34 mouse cellular contexts compared by ENCODE assay signal in the genomic region with DNA sequence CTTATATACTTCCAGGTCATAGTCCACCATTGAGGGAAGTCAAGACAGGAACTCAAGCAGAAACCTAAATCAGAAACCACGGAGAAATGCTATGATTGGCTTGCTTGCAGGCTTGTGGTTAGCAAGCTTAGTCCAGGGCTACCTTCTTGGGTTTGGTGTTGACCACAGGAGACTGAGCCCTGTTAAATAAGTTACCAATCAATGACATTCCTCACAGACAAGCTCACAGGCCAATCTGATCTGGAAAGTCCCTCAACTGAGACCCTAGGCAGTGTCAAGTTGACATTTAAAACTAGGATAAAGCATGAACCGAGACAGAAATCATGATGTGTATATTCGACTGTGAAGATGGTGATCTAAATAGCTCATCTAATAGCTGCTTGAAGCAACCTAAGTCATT. TPM values are rescaled to one million over a fixed set of nuclear protein-coding genes. Genes with fewer than 3 reads are reported as not detected.
DNase-seq lines count a peak whose midpoint lies in the region; ATAC-seq and TF ChIP-seq lines count a peak whose summit lies in the region.
"Had no signal": no experiment of that assay in that cellular context is flagged by ENCODE, and none has a peak within 500 bp of the region (broad histone marks: within the 10 kb centered on the region; RNA-seq: fewer than 3 reads in every experiment).

No protein-coding gene starts in this region.

- TF ChIP-seq EP300 in heart, adult 2 months (IDR thresholded peaks at IDR 0.05; ENCODE audit: insufficient read depth, low read depth, low read length), result no peak

- 74% methylated on average over 3 of the region's 3 CpGs for WGBS in heart, adult 2 months
- 77% methylated on average over 3 of the region's 3 CpGs for WGBS in heart, embryonic 12.5 days
- WGBS in lung, embryonic 16.5 days, result 73% methylated on average over 3 of the region's 3 CpGs

- no peak overlapping the region for H3K4me3 ChIP-seq in heart, adult 2 months
- H3K4me3 ChIP-seq in heart, embryonic 12.5 days, result no peak overlapping the region
- no peak overlapping the region for H3K4me3 ChIP-seq in lung, embryonic 16.5 days (ENCODE audit: low read length)
- H3K4me3 ChIP-seq: embryonic facial prominence, embryonic 15.5 days; forebrain, embryonic 10.5 days; heart, embryonic 15.5 days; midbrain, embryonic 15.5 days; neural tube, embryonic 12.5 days had no signal

- no peak overlapping the region for H3K9ac ChIP-seq in heart, adult 2 months (ENCODE audit: low read depth, low read length)
- H3K9ac ChIP-seq in heart, embryonic 12.5 days, result no peak overlapping the region
- no peak overlapping the region for H3K9ac ChIP-seq in lung, embryonic 16.5 days (ENCODE audit: low read length)
- H3K9ac ChIP-seq: embryonic facial prominence, embryonic 15.5 days; heart, embryonic 15.5 days; hindbrain, embryonic 14.5 days; liver, postnatal 0 days; midbrain, embryonic 15.5 days; neural tube, embryonic 12.5 days had no signal

- intact Hi-C loops in heart, adult 2 months (cut with DNase I), result loop anchor here (2.0 to 5.0 kb wide), 3 partner anchors 60 to 93 kb away; a partner anchor contains a TSS

- TF ChIP-seq CTCF in heart, adult 2 months (IDR thresholded peaks at IDR 0.05), result no peak

- H3K36me3 ChIP-seq in heart, adult 2 months (ENCODE audit: control insufficient read depth, insufficient read depth, low read length), result no peaks in the 10 kb centered on the region; the same call in 1 of the 2 replicates
- H3K36me3 ChIP-seq in heart, embryonic 12.5 days, result no peaks in the 10 kb centered on the region
- no peaks in the 10 kb centered on the region for H3K36me3 ChIP-seq in lung, embryonic 16.5 days (ENCODE audit: control insufficient read depth, insufficient read depth, low read length)
- H3K36me3 ChIP-seq: embryonic facial prominence, embryonic 15.5 days; forebrain, embryonic 10.5 days; heart, embryonic 15.5 days; midbrain, embryonic 15.5 days; neural tube, embryonic 12.5 days had no signal

- H3K4me2 ChIP-seq in heart, embryonic 12.5 days, result no peak overlapping the region
- H3K4me2 ChIP-seq in lung, embryonic 16.5 days (ENCODE audit: low read depth, low read length), result no peak overlapping the region
- H3K4me2 ChIP-seq: embryonic facial prominence, embryonic 15.5 days; heart, embryonic 15.5 days; hindbrain, embryonic 14.5 days; midbrain, embryonic 15.5 days; neural tube, embryonic 12.5 days had no signal

- H3K27ac ChIP-seq in heart, adult 2 months, result 0 out of 2 replicates have a peak overlapping the region, but pooled peaks have one; percentile 18
- no peak overlapping the region for H3K27ac ChIP-seq in heart, embryonic 12.5 days (ENCODE audit: poor library complexity, severe bottlenecking)
- peak overlapping the region; percentile 28 for H3K27ac ChIP-seq in lung, embryonic 16.5 days (ENCODE audit: low read length)
- H3K27ac ChIP-seq: embryonic facial prominence, embryonic 15.5 days; forebrain, embryonic 10.5 days; heart, embryonic 15.5 days; hindbrain, embryonic 14.5 days; macrophage; midbrain, embryonic 15.5 days; neural tube, embryonic 12.5 days had no signal

- ATAC-seq in heart, embryonic 12.5 days (ENCODE audit: insufficient number of reproducible peaks, low FRiP score), result no peak
- ATAC-seq in lung, embryonic 16.5 days (ENCODE audit: low read depth), result no peak
- ATAC-seq: forebrain, embryonic 16.5 days; inflammation-experienced regulatory T-cells, adult 6 months; liver, postnatal 0 days; midbrain, embryonic 15.5 days had no signal

- H3K9me3 ChIP-seq in heart, embryonic 12.5 days (replicated peaks), result no peaks in the 10 kb centered on the region
- H3K9me3 ChIP-seq in lung, embryonic 16.5 days (ENCODE audit: control insufficient read depth, low read length), result no peaks in the 10 kb centered on the region
- H3K9me3 ChIP-seq: embryonic facial prominence, embryonic 15.5 days; forebrain, embryonic 10.5 days; heart, embryonic 15.5 days; midbrain, embryonic 15.5 days; neural tube, embryonic 12.5 days had no signal

- peaks cover 3% of the 10 kb centered on the region for H3K4me1 ChIP-seq in heart, adult 2 months (ENCODE audit: control insufficient read depth, insufficient read depth, low read length)
- H3K4me1 ChIP-seq in heart, embryonic 12.5 days (replicated peaks), result peaks cover 6% of the 10 kb centered on the region
- H3K4me1 ChIP-seq in lung, embryonic 16.5 days (replicated peaks; ENCODE audit: control insufficient read depth, insufficient read depth, low read length), result peaks cover 10% of the 10 kb centered on the region
- H3K4me1 ChIP-seq: midbrain, embryonic 15.5 days; neural tube, embryonic 12.5 days had no signal

- H3K79me2 ChIP-seq in heart, adult 2 months (replicated peaks; ENCODE audit: control insufficient read depth, insufficient read depth, low read length), result no peaks in the 10 kb centered on the region

- H3K27me3 ChIP-seq in heart, adult 2 months (ENCODE audit: control insufficient read depth, insufficient read depth, low read length), result no peaks in the 10 kb centered on the region
- 0 out of 2 replicates have a peak, but pooled peaks cover 7% of the 10 kb centered on the region for H3K27me3 ChIP-seq in heart, embryonic 12.5 days (replicated peaks)
- no peaks in the 10 kb centered on the region for H3K27me3 ChIP-seq in lung, embryonic 16.5 days (ENCODE audit: control insufficient read depth, insufficient read depth, low read depth, low read length)
- H3K27me3 ChIP-seq: embryonic facial prominence, embryonic 15.5 days; heart, embryonic 15.5 days; midbrain, embryonic 15.5 days; neural tube, embryonic 12.5 days had no signal

- DNase-seq in heart, adult 2 months, result no peak
- no peak for DNase-seq in lung, adult 18-20 months
- peak; percentile 69 for DNase-seq in fibroblast of lung, adult 2 months (ENCODE audit: low read depth)
- DNase-seq in yolk sac, embryonic 10.5 days (ENCODE audit: low spot score), result peak; percentile 52
- DNase-seq in layer of hippocampus, adult 9-11 months, result no peak
- no peak for DNase-seq in spleen, postnatal 10 days (ENCODE audit: low spot score in 2 of 2)
- DNase-seq: liver, postnatal 0 days; retina, postnatal 1 day; right cerebral cortex, postnatal 25 days; spleen, adult 18-20 months; thymus, postnatal 25 days had no signal

- TF ChIP-seq POLR2A in heart, adult 2 months (IDR thresholded peaks at IDR 0.05; ENCODE audit: insufficient read depth, low read depth, low read length), result no peak

RNA-seq across cellular contexts. Expression of a gene that starts 35.6 kb away (rescaled TPM):
- not detected for total RNA-seq in heart, adult 2 months (2021)
- not detected in 2 replicates for polyA plus RNA-seq in heart, adult 2 months (2012; rRNA removed)
- not detected in 2 replicates for polyA plus RNA-seq in heart, embryonic 12.5 days (2016; fragmentation: Nextera tagmentation; extraction: Ambion mirVana)
- not detected in 2 replicates for polyA plus RNA-seq in lung, embryonic 16.5 days (2015; fragmentation: Nextera tagmentation; extraction: Ambion mirVana)
- total RNA-seq: adrenal gland, postnatal 25 days; common myeloid progenitor, adult 5-6 weeks; gastrocnemius, postnatal 25 days; heart, adult 8-10 months; heart, postnatal 36 days; layer of hippocampus, adult 18-20 months; layer of hippocampus, postnatal 36 days; left cerebral cortex, postnatal 10 days; liver, adult 2 months had no signal
- polyA plus RNA-seq: brain, embryonic 14.5 days; embryonic facial prominence, embryonic 15.5 days; forebrain, embryonic 10.5 days; forebrain, embryonic 16.5 days; heart, embryonic 15.5 days; hindbrain, embryonic 14.5 days; inflammation-experienced regulatory T-cells, adult 6 months; limb, embryonic 11.5 days; liver, adult 2 months; liver, postnatal 0 days; macrophage; midbrain, embryonic 15.5 days; neural tube, embryonic 12.5 days; stomach, embryonic 14.5 days had no signal

Comparison
In these comparisons a context has a peak if more than half of its experiments do, and no peak if none do; other contexts are left out.
1. DNase-seq: peak in fibroblast of lung, adult 2 months (single experiment) and yolk sac, embryonic 10.5 days (single experiment); none in heart, adult 2 months (0 of 2), lung, adult 18-20 months (0 of 2), layer of hippocampus, adult 9-11 months (single experiment) and spleen, postnatal 10 days (0 of 2).